Mouse (Mus musculus): ENCODE measurements around the gene Iars2. TPM values are rescaled to one million over a fixed set of nuclear protein-coding genes. Genes with fewer than 3 reads are reported as not detected.

The Iars2 gene
- total and polyA plus RNA-seq, 2 experiments from 2014 or later, result 15.2 to 38.1 TPM

GRCm38 (mm10) chr1:185282846-185283245 is 46.4 kb downstream of the Iars2 start:
- Histone ChIP-seq H3K9me3 (ENCODE audit: low read length) (no peaks in the 10 kb centered on the region), H3K4me3 (ENCODE audit: low read depth, low read length) (no peak overlapping the region), H3K36me3 (ENCODE audit: insufficient read depth) (peaks cover 85% of the 10 kb centered on the region), H3K27me3 (ENCODE audit: insufficient read depth, low read length) (no peaks in the 10 kb centered on the region), H3K27ac (ENCODE audit: low read depth, low read length) (no peak overlapping the region), H3K9ac (no peak overlapping the region), H3K4me2 (ENCODE audit: low read depth) (no peak overlapping the region), H3K4me1 (ENCODE audit: insufficient read depth) (no peaks in the 10 kb centered on the region)
- DNase-seq (no peak), ATAC-seq (no peak)
- no peak for TF ChIP-seq CTCF (IDR thresholded peaks at IDR 0.05; ENCODE audit: low read depth)
- 83% methylated on average over 11 of the region's 11 CpGs for WGBS

- H3K27ac ChIP-seq (ENCODE audit: low read depth, low read length), result no peak overlapping the region
- WGBS, result 97% methylated on average over 4 of the region's 4 CpGs
- no peak for DNase-seq
- H3K4me3 ChIP-seq (ENCODE audit: low read depth, low read length), result no peak overlapping the region
- no peaks in the 10 kb centered on the region for H3K27me3 ChIP-seq (ENCODE audit: insufficient read depth, low read length)
- H3K9me3 ChIP-seq (ENCODE audit: low read length), result no peaks in the 10 kb centered on the region
- no peak overlapping the region for H3K4me2 ChIP-seq (ENCODE audit: low read depth)
- TF ChIP-seq CTCF (IDR thresholded peaks at IDR 0.05; ENCODE audit: low read depth), result no peak
- no peak for ATAC-seq
- no peak overlapping the region for H3K9ac ChIP-seq
- H3K4me1 ChIP-seq (ENCODE audit: insufficient read depth), result no peaks in the 10 kb centered on the region
- H3K36me3 ChIP-seq (ENCODE audit: insufficient read depth), result peaks cover 88% of the 10 kb centered on the region
Observed at GRCm38 (mm10) chr1:185280616-185281015, 48.6 kb downstream of the Iars2 start.

GRCm38 (mm10) chr1:185279288-185279687 is 49.9 kb downstream of the Iars2 start:
- no peaks in the 10 kb centered on the region for H3K9me3 ChIP-seq (ENCODE audit: low read length)
- H3K9ac ChIP-seq, result no peak overlapping the region
- no peak for DNase-seq
- 90% methylated on average over 9 of the region's 9 CpGs for WGBS
- no peaks in the 10 kb centered on the region for H3K27me3 ChIP-seq (ENCODE audit: insufficient read depth, low read length)
- no peak for TF ChIP-seq CTCF (IDR thresholded peaks at IDR 0.05; ENCODE audit: low read depth)
- H3K4me1 ChIP-seq (ENCODE audit: insufficient read depth), result no peaks in the 10 kb centered on the region
- H3K36me3 ChIP-seq (ENCODE audit: insufficient read depth), result peaks cover 87% of the 10 kb centered on the region
- ATAC-seq, result no peak
- H3K4me2 ChIP-seq (ENCODE audit: low read depth), result no peak overlapping the region
- H3K4me3 ChIP-seq (ENCODE audit: low read depth, low read length), result no peak overlapping the region
- no peak overlapping the region for H3K27ac ChIP-seq (ENCODE audit: low read depth, low read length)

GRCm38 (mm10) chr1:185277022-185277421 is 52.2 kb downstream of the Iars2 start:
- WGBS, result 88% methylated on average over 11 of the region's 11 CpGs
- Histone ChIP-seq H3K4me1 (ENCODE audit: insufficient read depth) (no peaks in the 10 kb centered on the region), H3K9ac (no peak overlapping the region), H3K27ac (ENCODE audit: low read depth, low read length) (no peak overlapping the region), H3K36me3 (ENCODE audit: insufficient read depth) (peaks cover 85% of the 10 kb centered on the region), H3K9me3 (ENCODE audit: low read length) (no peaks in the 10 kb centered on the region), H3K27me3 (ENCODE audit: insufficient read depth, low read length) (no peaks in the 10 kb centered on the region), H3K4me2 (ENCODE audit: low read depth) (no peak overlapping the region), H3K4me3 (ENCODE audit: low read depth, low read length) (no peak overlapping the region)
- no peak for DNase-seq
- no peak for ATAC-seq
- no peak for TF ChIP-seq CTCF (IDR thresholded peaks at IDR 0.05; ENCODE audit: low read depth)

- WGBS, result 97% methylated on average over 7 of the region's 7 CpGs
- Histone ChIP-seq H3K36me3 (ENCODE audit: insufficient read depth) (peaks cover 85% of the 10 kb centered on the region), H3K9ac (no peak overlapping the region), H3K4me3 (ENCODE audit: low read depth, low read length) (no peak overlapping the region), H3K9me3 (ENCODE audit: low read length) (no peaks in the 10 kb centered on the region), H3K4me1 (ENCODE audit: insufficient read depth) (no peaks in the 10 kb centered on the region), H3K27ac (ENCODE audit: low read depth, low read length) (no peak overlapping the region), H3K27me3 (ENCODE audit: insufficient read depth, low read length) (no peaks in the 10 kb centered on the region), H3K4me2 (ENCODE audit: low read depth) (no peak overlapping the region)
- DNase-seq, result no peak
- no peak for ATAC-seq
- no peak for TF ChIP-seq CTCF (IDR thresholded peaks at IDR 0.05; ENCODE audit: low read depth)
Observed at GRCm38 (mm10) chr1:185275976-185276375, 53.2 kb downstream of the Iars2 start.

GRCm38 (mm10) chr1:185274819-185275545 is 54.2 kb downstream of the Iars2 start:
- no peak overlapping the region for H3K27ac ChIP-seq (ENCODE audit: low read depth, low read length)
- H3K36me3 ChIP-seq (ENCODE audit: insufficient read depth), result peaks cover 84% of the 10 kb centered on the region
- ATAC-seq (no peak), DNase-seq (no peak)
- H3K4me2 ChIP-seq (ENCODE audit: low read depth), result no peak overlapping the region
- H3K27me3 ChIP-seq (ENCODE audit: insufficient read depth, low read length), result no peaks in the 10 kb centered on the region
- no peaks in the 10 kb centered on the region for H3K9me3 ChIP-seq (ENCODE audit: low read length)
- no peak for TF ChIP-seq CTCF (IDR thresholded peaks at IDR 0.05; ENCODE audit: low read depth)
- H3K9ac ChIP-seq, result no peak overlapping the region
- H3K4me1 ChIP-seq (ENCODE audit: insufficient read depth), result no peaks in the 10 kb centered on the region
- H3K4me3 ChIP-seq (ENCODE audit: low read depth, low read length), result no peak overlapping the region
- 92% methylated on average over 5 of the region's 5 CpGs for WGBS

- Histone ChIP-seq H3K9ac (no peak overlapping the region), H3K27me3 (ENCODE audit: insufficient read depth, low read length) (no peaks in the 10 kb centered on the region), H3K9me3 (ENCODE audit: low read length) (no peaks in the 10 kb centered on the region), H3K4me2 (ENCODE audit: low read depth) (no peak overlapping the region), H3K36me3 (ENCODE audit: insufficient read depth) (peaks cover 72% of the 10 kb centered on the region), H3K4me1 (ENCODE audit: insufficient read depth) (no peaks in the 10 kb centered on the region), H3K27ac (ENCODE audit: low read depth, low read length) (no peak overlapping the region), H3K4me3 (ENCODE audit: low read depth, low read length) (no peak overlapping the region)
- ATAC-seq (no peak), DNase-seq (no peak)
- TF ChIP-seq CTCF (IDR thresholded peaks at IDR 0.05; ENCODE audit: low read depth), result no peak
- WGBS, result 96% methylated on average over 9 of the region's 9 CpGs
Observed at GRCm38 (mm10) chr1:185271373-185271772, 57.8 kb downstream of the Iars2 start.
